Mouse (Mus musculus) embryo, embryonic 9.5 days (tissue): ENCODE data around the gene Psmc3.
"Not testable (repeated sequence)": the region's sequence is repeated elsewhere in the genome, so short reads cannot be mapped to it uniquely, and the experiment has no call there.

Experiments used
- DNase-seq: peaks from one replicate; pipeline ENCODE4 v3.0.0-alpha.2; 2017; ENCODE audit errors: extremely low spot score

The Psmc3 gene

DNA sequence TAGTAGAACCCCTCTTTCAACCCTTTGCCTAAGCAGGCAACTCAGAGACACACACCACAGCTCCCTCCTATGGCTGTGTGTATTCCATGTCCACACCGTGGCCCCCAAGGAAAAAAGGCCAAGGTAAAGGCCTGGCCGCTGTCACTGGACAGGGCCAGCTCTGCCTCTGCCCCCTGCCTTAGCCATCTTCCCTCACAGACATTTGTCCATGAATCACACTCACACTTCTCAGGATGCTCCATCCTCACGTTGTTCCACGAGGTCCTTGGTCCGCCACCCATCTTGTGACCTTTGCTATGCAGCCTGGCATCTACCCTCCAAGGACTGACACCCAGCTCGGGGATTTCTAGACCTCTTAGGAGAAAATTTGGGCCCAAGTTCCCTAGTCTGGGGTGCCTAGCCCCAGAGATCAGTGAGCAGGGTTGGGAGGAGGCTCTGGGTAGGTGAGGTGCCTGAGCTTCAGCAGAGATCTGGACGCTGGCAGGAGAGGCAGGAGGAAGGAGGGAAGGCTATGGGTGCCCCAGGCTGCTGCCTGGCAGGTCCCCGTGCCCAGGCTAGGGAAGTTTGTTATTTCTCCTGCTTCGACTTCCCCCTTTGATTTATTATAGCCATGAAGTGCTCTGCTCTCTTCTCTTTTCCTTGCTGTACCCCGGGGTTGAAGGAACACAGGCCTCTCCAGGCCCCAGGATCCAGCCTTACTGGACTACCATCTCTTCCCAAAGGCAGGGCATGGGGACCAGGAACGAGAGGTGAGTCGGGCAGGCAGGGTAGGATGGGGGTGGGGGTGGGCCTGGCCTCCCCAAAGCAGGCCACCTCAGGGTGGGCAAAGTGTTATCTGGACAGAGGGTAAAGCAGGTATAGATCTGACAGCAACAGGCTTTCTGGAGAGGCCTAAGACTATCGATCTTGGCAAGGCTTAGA lies 28.2 kb downstream of the Psmc3 start, which contains the start of gene Spi1:
Gene Spi1, plus strand, starts transcription at position 616 of the 921 bp plus-strand sequence.
- DNase-seq, result no peak

DNA sequence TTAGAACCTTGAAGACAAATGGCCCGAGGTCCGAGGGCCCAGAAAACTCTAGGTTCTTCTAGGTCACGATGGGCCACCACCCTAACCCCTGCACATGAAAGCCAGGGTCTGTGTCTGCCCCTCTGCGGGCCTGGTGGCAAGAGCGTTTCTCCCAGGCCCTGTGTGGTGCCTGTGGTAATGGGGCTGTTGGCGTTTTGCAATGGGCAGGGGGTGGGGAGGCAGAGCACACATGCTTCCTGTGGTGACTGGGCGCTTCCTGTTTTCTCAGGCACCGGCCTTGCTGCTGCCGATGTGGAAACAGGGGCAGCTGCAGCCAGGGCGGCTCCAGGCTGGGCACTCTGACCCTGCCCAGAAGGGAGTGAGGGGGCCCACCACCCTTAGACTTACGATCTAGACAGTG lies 29.0 kb downstream of the Psmc3 start:
- no peak for DNase-seq

DNA sequence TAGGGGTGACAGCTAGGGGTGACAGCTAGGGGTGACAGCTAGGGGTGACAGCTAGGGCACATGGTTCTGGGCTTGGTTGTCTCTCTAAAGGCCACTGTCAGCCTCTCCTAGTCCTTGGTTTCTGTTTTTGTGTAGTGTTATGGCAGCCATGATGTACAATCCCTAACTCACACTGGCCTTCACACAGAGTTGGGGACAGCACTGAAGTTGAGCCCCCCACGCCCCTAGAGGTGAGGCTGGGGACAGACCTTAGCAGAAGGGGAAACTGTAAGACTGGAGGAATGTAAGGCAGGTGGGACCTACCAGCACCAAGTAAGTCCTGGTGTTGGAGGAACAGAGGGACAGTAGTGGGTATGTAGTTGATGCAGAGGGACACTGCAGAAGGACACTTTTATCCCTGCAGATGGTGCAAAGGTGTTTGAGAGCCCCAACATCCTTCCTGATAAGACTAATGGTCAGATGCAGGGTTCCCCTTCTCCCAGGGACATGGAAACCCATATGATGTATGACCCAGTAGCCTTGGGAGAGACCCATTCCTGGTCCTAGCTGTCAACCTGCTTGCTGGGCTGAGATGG lies 29.6 kb downstream of the Psmc3 start:
- DNase-seq, result no peak

DNA sequence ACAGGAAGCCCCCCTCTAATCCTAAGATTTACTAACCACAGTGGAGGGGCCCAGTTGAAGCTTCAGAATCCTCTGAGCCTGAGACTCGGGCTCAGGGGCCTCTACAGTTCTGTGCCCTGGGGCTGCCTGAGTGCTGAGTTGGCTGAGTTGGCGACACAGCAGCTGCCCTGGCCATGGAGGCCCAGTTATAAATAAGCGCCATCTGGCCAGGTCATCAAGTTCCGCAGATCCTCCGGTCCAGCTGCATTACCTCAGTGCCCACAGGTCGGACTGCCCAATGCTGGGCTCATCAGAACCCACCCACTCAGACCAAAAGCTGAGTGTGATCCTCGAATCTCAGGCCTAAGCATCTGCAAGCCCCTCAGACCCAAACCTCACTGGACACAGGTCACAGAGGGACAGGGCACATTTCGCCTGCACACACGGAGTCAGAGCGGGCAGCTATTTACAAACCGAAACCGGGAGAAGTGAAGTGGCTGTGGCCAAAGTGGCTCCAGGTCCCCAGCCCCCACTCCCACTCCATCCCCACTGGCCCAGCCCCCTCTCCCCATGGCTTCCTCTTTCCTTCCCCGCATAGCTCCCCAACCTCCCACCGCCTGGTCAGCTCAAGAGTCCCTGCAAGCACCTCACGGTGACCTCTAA lies 30.5 kb downstream of the Psmc3 start:
- DNase-seq, result no peak

DNA sequence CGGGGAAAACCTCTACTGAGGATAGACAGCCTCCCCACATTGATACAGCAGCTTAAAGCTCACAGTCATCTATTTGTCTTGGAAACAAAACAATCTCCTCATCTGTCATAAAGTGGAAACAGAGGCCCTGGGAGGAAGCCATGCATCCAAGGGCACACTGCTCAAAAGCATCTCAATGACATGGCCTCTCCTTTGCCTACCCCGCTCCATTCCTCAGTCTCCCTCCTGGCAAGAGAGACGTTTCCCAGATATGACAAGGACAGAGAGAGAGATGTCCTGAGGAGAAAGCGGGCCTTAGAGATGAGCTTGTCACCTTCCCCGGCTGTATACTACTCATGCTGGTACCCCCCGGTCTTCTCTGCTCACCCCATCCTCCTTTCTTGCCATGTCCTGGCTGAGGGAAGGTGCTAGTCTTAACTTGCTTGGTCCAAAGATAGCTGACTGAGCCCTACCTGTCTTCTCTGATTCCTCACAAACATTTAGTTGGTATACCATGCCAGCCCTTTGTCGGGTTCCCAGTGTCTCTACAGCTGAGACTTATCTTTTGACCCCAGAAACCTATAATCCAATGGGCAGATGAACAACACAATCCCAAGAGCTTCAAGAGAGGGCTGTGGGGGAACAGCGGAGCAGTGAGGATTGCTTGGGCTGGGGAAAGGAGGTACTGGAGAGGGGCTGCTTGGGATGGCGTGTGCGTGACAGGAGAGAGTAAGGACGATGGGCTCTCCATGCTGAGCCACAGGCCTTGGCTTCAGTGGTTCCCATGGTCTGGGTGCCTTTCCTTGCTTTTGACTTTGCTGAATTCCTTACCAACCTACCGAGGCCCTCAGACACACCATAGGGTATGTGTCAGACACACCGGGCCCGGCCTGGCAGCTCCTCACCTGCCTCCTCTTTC lies 31.9 kb downstream of the Psmc3 start:
- no peak for DNase-seq

DNA sequence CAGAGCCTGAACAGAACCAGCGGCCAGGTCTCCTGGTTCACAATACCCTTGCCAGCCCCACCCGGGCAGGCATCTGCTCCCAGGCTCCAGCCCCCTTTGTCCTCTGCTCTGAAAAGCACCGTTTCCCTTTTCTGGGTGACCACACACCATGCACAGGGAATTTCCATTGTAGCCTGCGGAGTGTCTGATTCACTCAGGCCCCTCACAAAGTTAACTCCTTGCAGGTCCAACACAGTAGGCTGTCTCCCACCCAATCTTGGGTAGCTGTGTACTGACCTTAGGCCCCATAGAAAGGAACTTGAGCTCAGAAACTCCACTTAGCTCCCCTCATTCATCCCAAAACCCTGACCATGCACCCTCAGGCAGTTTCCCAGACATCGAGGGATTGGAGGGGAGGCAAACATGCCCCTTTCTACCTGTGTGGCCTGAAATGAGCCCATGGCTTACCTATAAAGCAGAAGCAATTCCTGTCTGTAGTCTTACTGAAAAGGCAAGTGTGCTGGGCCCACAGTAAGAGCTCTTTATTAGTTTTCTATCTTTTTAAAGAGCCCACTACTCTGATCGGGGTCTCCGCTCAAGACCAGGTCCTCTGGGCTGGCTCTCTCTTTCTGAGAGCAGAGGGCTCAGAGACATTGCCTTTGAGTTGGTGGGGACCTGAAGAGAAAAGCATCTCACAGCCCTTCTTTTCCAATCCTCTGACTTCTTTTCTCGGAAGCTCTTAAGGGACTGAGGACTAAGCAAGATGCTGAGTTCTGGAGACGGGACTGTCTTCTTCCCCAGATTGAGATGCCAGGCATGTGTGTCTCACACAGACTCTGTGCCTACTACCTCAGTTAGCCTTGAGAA lies 32.8 kb downstream of the Psmc3 start:
- DNase-seq, result no peak

DNA sequence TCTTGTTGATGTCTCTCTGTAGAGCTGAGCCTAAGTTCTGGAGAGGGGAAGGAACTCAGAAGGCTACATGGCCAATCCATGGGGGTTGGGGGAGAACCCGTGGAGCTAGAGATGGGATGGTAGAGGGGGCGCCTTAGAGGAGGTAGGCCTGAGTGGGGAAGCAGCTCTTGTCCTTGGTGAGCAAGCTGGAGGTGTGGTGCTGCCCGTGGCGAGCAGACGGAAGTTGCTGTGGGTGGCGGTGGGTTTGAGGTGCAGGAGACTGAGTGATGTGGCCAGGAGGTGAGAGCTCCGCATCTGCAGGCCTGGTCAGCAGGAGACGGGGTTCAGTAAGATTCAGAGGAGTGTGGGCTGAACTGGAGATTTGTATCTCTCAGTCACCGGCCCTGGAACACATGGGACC lies 33.6 kb downstream of the Psmc3 start:
- DNase-seq, result no peak

DNA sequence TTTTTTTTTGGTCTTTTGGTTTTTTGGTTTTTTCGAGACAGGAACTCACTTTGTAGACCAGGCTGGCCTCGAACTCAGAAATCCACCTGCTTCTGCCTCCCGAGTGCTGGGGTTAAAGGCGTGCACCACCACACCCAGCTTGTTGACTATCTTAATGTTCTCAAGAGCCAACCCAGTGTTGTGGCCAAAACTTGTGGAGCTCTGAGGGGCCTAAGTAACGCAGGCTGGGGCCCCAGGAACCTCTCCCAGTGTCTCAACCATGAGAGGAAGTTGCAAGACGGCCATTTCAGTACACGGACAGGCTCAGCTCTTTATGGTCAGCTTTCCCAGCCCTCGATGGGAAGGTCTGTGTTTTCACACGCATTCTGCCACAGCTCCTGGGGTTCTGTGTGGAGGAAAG lies 35.2 kb downstream of the Psmc3 start:
- no peak for DNase-seq

DNA sequence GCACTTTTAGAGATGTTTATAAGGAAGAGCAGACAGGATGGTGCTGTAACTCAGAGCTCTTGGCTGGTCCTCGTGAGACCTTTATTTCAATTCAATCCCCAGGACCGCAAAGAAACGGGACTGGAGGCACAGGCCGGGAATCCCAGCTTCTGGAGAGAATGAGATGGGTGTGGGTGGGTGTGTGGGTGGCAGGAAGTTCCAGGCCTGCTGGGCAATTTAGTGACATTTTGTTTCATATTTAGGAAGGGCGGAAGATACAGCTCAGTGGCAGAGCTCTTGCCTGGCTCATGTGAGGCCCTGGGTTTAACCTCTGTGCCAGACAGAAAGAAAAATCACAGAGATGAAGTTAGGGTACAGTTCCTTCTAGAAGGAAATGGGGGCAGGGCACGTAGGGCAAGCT lies 36.4 kb downstream of the Psmc3 start:
- no peak for DNase-seq

DNA sequence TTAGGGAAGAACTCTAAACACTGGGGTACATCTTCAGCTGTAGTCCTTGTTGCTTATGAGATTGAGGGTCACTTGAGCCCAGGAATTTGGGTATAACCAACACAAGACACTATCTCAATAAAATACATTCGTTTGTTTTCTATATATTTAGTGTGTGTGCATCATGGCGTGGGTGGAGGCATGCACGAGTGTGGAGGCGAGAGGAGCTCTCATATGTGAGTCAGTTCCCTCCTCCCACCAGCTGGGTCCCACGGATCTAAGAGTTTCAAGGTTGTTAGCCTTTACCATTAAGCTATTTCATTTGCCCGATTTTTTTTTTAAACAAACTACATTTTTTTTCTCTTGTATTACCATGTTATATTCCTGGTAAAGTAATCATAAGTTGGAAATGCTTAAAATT lies 37.0 kb downstream of the Psmc3 start:
- no peak for DNase-seq

DNA sequence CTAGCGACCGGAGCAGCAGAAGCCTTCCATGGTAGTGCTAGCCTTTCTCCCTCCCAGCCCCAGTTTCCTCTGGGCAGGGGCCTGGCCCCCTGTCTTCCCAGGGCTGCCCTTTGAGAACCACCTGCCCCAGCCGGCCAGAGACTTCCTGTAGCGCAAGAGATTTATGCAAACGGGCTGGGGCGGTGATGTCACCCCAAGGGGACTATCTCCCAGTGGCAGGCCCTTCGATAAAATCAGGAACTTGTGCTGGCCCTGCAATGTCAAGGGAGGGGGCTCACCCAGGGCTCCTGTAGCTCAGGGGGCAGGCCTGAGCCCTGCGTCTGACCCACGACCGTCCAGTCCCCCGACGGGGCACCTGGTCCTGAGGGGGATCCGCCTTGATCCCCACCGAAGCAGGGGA lies 42.7 kb downstream of the Psmc3 start:
- DNase-seq, result no peak

DNA sequence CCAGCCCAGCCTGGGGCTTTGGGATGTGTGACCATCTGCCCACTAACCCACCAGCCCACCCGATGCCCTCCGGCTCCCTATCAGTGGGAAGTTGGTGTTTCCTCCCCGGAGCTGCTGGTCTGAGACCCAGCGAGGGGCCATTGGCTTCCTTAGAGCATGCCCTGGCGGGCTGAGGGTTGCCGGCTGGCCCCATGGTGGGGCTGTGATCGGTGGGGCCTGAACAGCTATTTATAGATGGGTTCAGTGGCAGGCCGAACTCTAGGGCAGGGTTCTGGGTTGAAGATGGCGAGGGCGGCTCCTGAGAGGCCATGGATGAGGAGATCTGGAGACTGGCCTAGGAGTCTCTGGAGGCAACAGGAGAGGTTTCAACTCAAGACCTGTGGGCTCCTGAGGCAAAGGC lies 43.2 kb downstream of the Psmc3 start:
- DNase-seq, result no peak

DNA sequence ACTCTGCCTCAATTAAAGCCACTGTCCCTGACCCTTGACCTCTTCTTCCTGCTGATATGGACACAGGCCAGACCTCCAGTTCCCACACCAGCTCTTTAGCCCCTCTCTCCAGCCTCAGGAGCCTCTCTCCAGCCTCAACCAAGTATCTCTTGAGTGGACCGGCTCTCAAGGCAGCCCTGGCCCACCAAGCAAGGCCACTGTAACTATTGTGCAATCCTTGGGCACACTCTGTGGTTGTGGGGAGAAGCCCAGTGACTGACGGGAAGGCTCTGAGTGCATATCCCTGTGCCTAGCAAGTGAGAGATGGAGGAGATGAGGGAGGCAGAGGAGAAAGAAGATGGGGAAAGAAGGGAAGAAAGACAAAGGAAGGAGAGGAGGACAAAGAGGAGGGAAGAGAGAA lies 44.3 kb downstream of the Psmc3 start:
- DNase-seq, result no peak

DNA sequence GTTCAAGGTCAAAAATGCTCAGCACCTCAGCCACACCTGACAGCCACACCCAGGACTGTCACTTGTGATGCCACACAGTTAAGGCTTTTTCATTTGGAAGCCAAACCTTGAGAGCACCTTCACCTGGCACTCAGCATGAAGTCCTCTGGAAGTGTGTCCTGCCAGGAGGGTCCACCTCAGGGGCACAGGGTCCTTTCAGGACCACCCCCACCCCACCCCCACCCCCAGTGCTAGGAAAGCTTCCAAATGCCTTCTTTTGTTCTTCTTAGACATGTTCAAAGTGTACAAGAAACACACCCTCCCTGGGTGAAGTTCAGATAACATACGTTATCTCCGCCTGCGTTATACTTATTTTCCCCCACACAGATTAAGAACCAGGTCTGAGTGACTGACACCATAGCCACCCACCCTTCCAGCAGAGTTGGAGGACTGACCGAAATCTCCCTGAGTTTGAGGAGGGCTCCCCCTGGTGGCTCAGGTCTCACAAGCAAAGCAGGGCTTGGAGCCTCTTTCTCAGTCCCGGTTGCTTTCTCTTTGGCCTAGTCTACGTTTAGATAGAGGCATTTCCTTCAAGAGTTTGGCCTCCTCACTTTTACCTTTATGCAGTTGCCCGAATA lies 47.4 kb downstream of the Psmc3 start:
- peak; percentile 84 for DNase-seq

DNA sequence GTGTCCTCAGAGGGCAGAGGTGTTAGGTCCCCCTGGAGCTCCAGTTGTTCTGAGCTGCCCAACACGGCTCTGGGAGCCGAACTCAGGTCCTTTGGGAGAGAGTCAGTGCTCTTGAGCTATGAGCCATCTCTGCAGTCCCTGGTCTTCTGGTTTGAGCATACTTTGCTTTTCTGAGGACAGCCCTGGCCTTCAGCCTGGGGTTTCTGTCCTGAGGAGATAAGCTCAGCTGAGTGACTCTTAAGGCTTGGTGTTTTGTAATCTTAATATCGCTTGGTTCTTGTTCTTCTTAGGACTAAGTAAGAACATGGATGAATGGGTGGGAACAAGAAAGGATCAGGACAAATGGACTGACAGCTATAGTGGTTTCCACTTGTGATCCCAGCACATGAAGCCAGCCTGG lies 54.3 kb downstream of the Psmc3 start:
- DNase-seq, result no peak

DNA sequence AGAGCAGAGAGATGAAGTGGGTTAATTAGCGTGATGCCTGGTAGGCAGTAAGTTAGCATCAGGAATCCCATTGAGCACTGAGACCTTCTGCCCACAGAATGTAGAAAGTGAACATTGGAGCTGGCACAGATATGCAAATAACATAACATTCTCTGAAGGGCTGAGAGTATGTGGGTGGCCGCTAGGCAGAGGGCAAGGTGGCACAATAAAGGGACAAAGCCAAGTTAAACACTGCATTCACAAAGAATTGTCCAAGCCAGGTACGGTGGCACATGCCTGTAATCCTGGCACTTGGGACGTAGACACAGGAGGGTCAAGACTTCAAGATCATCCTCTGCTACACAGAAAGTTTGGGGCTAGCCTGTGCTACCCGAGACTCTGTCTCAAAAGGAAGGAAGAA lies 55.4 kb downstream of the Psmc3 start:
- DNase-seq, result no peak

DNA sequence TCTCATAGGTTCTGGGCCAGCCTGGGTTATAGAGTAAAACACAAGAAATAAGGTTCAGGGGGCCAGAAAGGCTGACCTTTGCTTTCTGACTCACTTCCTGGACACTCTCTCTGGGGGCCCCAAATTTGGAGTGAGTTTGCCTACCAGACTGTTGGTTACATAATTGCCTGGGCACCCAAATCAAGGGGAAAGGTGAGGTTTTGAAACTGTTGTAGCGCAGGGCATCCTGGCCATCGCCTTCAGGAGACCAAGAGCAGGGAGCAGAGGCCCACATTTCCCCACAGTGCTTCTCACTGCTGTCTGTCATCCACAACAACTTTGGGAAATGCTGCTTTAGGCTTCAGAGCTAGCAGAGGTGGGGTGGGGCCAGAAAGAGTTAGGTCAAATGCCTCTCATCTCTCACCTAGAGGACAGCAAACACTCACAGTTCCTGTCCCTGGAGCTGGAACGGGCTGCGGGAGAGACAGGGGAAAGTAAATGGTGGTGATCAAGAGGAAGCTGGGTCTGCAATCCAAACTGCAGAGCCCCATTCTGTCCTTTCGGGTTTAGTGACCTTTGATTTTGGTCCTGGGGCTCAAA lies 56.1 kb downstream of the Psmc3 start:
- DNase-seq, result no peak

DNA sequence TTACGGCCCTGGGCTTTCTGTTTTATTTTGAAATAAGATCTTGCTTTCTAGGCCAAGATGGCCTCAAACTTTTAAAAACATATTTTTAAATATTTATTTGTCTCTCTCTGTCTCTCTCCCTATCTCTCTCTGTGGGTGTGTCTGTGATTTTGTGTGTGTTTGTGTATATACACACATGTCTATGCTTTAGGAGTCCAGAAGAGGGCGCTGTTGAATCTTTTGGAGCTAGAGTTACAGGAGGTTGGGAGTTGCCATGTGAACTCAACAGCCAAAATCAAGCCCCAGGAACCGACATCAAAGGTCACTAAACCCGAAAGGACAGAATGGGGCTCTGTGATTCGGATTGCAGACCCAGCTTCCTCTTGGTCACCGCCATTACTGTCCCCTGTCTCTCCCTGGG lies 56.6 kb downstream of the Psmc3 start:
- no peak for DNase-seq

DNA sequence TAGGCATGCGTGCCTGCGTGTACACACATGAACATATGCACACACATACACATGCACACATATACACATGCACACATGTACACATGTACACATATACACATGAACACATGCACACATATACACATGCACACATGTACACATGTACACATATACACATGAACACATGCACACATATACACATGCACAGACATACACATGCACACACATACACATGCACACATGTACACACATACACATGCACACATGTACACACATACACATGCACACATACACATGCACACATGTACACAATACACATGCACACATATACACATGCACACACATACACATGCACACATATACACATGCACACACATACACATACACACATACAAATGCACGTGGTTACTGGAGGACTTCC lies 58.0 kb downstream of the Psmc3 start:
- DNase-seq, result not testable (repeated sequence)

DNA sequence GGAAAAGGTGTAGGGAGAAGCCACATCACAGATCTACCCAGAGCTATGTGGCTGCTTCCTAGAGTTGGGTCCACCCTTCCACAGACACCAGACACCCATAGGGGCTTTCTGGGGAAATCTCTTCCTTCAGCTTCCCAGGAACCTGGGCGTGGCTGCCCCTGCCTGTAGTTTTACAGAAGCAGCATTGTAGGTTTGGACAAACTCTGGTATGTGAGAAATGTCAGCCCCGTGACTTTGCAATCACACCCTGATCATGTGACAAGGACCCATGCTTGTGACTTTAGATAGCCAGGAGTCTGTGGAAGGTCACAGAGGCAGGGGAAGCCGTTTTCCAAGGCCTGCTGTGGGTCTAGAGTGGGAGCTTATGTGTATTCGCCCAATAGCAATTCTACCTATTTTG lies 58.7 kb downstream of the Psmc3 start:
- DNase-seq, result no peak
